Mouse (Mus musculus): Measurements from ENCODE around the gene Abca16.
A peak's percentile ranks its signal among the peaks of the same experiment; 100 is the strongest.

The Abca16 gene

GRCm38 (mm10) chr7:120409447-120409846 is at the start of gene Abca16:
TSS of gene Abca16 (plus strand) at chr7:120409647.
- DNase-seq, result no peak

- no peak for DNase-seq
Measured at GRCm38 (mm10) chr7:120361159-120361558, 48.3 kb upstream of the Abca16 start.

- no peak for DNase-seq
Measured at GRCm38 (mm10) chr7:120412391-120412790, 2.9 kb downstream of the Abca16 start.

- no peak for DNase-seq
Measured at GRCm38 (mm10) chr7:120426625-120427024, 17.2 kb downstream of the Abca16 start.

GRCm38 (mm10) chr7:120431464-120431863 is 22.0 kb downstream of the Abca16 start:
- DNase-seq, result no peak

GRCm38 (mm10) chr7:120503891-120504662 is 94.6 kb downstream of the Abca16 start:
- no peak for DNase-seq

GRCm38 (mm10) chr7:120504663-120504979 is 95.2 kb downstream of the Abca16 start:
- DNase-seq, result no peak

GRCm38 (mm10) chr7:120534805-120535204 is 125.4 kb downstream of the Abca16 start:
- peak; percentile 3 for DNase-seq

GRCm38 (mm10) chr7:120552479-120553180 is 143.2 kb downstream of the Abca16 start:
- no peak for DNase-seq

- DNase-seq, result no peak
Measured at GRCm38 (mm10) chr7:120553181-120553551, 143.7 kb downstream of the Abca16 start.

- no peak for DNase-seq
Measured at GRCm38 (mm10) chr7:120567366-120567765, 157.9 kb downstream of the Abca16 start.

GRCm38 (mm10) chr7:120576520-120576919 is 167.1 kb downstream of the Abca16 start:
- DNase-seq, result no peak

Data from kidney, adult 11 months (tissue).